Mouse (Mus musculus) cerebellum, adult 2 months (tissue): Measurements from ENCODE around the gene Nsrp1. TPM values are rescaled to one million over a fixed set of nuclear protein-coding genes. Genes with fewer than 3 reads are reported as not detected.
"Not testable (repeated sequence)": the region's sequence is repeated elsewhere in the genome, so short reads cannot be mapped to it uniquely, and the experiment has no call there.

Experiments used
- DNase-seq, 2 experiments: peaks; one replicate each; pipeline ENCODE4 v3.0.0; 2021
- H3K27ac ChIP-seq: fragments of 200-500 bp; 2 replicates; pipeline ENCODE4 v1.5.1; 2012; ENCODE audit warnings: low read length, control low read depth, inconsistent platforms; ENCODE audit not compliant: insufficient read depth
- H3K27me3 ChIP-seq: fragments of 200-500 bp; 2 replicates; pipeline ENCODE4 v1.6.1; 2012; ENCODE audit warnings: inconsistent platforms, mild to moderate bottlenecking, low read length, moderate library complexity; ENCODE audit not compliant: control insufficient read depth, insufficient read depth
- H3K4me1 ChIP-seq: fragments of 200-500 bp; 2 replicates; pipeline ENCODE4 v1.6.1; 2011; ENCODE audit warnings: low read length; ENCODE audit not compliant: control insufficient read depth, insufficient read depth
- H3K4me3 ChIP-seq: fragments of 200-500 bp; replicated peaks from 2 replicates; pipeline ENCODE3; 2011; ENCODE audit warnings: mild to moderate bottlenecking, low read depth, low read length, control low read depth; ENCODE audit not compliant: insufficient read depth
- CTCF ChIP-seq: fragments of 200-500 bp; IDR thresholded peaks from 2 replicates; pipeline ENCODE4 v1.5.1; 2011; ENCODE audit warnings: low read depth, mild to moderate bottlenecking, control low read depth, low read length, moderate library complexity, borderline replicate concordance; ENCODE audit not compliant: insufficient read depth
- POLR2A ChIP-seq: fragments of 200-500 bp; IDR thresholded peaks from 2 replicates; pipeline ENCODE4 v1.6.1; 2011; ENCODE audit warnings: low read length, control low read depth, borderline replicate concordance; ENCODE audit not compliant: insufficient read depth
- WGBS: fragments of 180-500 bp; shearing (Covaris S2); methylation state at CpG from one replicate; pipeline ENCODE4 v1.1.7; 2018; 5-methylcytosine and 5-hydroxymethylcytosine counted together
- polyA plus RNA-seq: library from polyadenylated mRNA; depleted of rRNA; stranded (reverse); fragments of >200 nt; gene quantifications from 2 replicates; pipeline ENCODE4 v1.2.3, GENCODE M21; 2012; rRNA removed

Nsrp1 gene
- 11.1 and 11.8 TPM in 2 replicates for polyA plus RNA-seq

GRCm38 (mm10) chr11:77078273-77079134 is at the start of gene Nsrp1:
Nsrp1 (minus strand) TSS chr11:77078435.
- peak; percentile 98 for TF ChIP-seq POLR2A
- TF ChIP-seq CTCF = no peak
- DNase-seq = peak; percentile 93
- 4% methylated on average over 48 of the region's 48 CpGs for WGBS
- Histone ChIP-seq H3K27ac (peak within 1 kb of the TSS; percentile 83), H3K27me3 (no peaks in the 10 kb centered on the region), H3K4me3 (peak within 1 kb of the TSS; percentile 82), H3K4me1 (no peaks in the 10 kb centered on the region)

- Histone ChIP-seq H3K27ac (no peak overlapping the region), H3K27me3 (no peaks in the 10 kb centered on the region), H3K4me3 (no peak overlapping the region), H3K4me1 (no peaks in the 10 kb centered on the region; the same call in 1 of the 2 replicates)
- 24% methylated on average over 6 of the region's 6 CpGs for WGBS
- peak in 1 of 2 experiments; percentile 9 for DNase-seq
- no peak for TF ChIP-seq POLR2A
- TF ChIP-seq CTCF = no peak
These were observed 32.9 kb upstream of the Nsrp1 start for GRCm38 (mm10) chr11:77111141-77111540.

- H3K4me1 ChIP-seq = no peaks in the 10 kb centered on the region; the same call in 1 of the 2 replicates
- DNase-seq = no peak
- no peak for TF ChIP-seq POLR2A
- TF ChIP-seq CTCF = no peak
- no peaks in the 10 kb centered on the region for H3K27me3 ChIP-seq
- H3K4me3 ChIP-seq = no peak overlapping the region
- 91% methylated on average over 6 of the region's 6 CpGs for WGBS
- H3K27ac ChIP-seq = no peak overlapping the region
These were observed 30.2 kb upstream of the Nsrp1 start for GRCm38 (mm10) chr11:77108442-77108841.

- H3K4me3 ChIP-seq, H3K27me3 ChIP-seq, H3K4me1 ChIP-seq, H3K27ac ChIP-seq, DNase-seq: not testable (repeated sequence)
- 80% methylated on average over 12 of the region's 12 CpGs for WGBS
These were observed 29.6 kb upstream of the Nsrp1 start for GRCm38 (mm10) chr11:77107872-77108271.

GRCm38 (mm10) chr11:77106961-77107360 is 28.7 kb upstream of the Nsrp1 start:
- H3K27ac ChIP-seq = no peak overlapping the region
- no peak for DNase-seq
- H3K4me3 ChIP-seq = no peak overlapping the region
- H3K27me3 ChIP-seq = no peaks in the 10 kb centered on the region
- TF ChIP-seq CTCF (no peak), POLR2A (no peak)
- 93% methylated on average over 6 of the region's 6 CpGs for WGBS
- H3K4me1 ChIP-seq = no peaks in the 10 kb centered on the region; the same call in 1 of the 2 replicates

- Histone ChIP-seq H3K27me3 (no peaks in the 10 kb centered on the region), H3K4me1 (no peaks in the 10 kb centered on the region), H3K27ac (no peak overlapping the region), H3K4me3 (no peak overlapping the region)
- peak; percentile 86 for TF ChIP-seq CTCF
- TF ChIP-seq POLR2A = no peak
- peak; percentile 63 to 83 for DNase-seq
- 16% methylated on average over 10 of the region's 10 CpGs for WGBS
These were observed 22.1 kb upstream of the Nsrp1 start for GRCm38 (mm10) chr11:77100137-77100937.

- Histone ChIP-seq H3K4me1 (no peaks in the 10 kb centered on the region), H3K27ac (no peak overlapping the region), H3K4me3 (no peak overlapping the region), H3K27me3 (no peaks in the 10 kb centered on the region)
- TF ChIP-seq CTCF = no peak
- TF ChIP-seq POLR2A = no peak
- 87% methylated on average over 19 of the region's 19 CpGs for WGBS
- no peak for DNase-seq
These were observed 20.2 kb upstream of the Nsrp1 start for GRCm38 (mm10) chr11:77098332-77098972.

GRCm38 (mm10) chr11:77096991-77097390 is 18.8 kb upstream of the Nsrp1 start:
- DNase-seq = no peak
- 79% methylated on average over 7 of the region's 7 CpGs for WGBS
- Histone ChIP-seq H3K27ac (no peak overlapping the region), H3K4me1 (no peaks in the 10 kb centered on the region), H3K4me3 (no peak overlapping the region), H3K27me3 (no peaks in the 10 kb centered on the region)
- TF ChIP-seq POLR2A (no peak), CTCF (no peak)
